Mouse (Mus musculus) neutrophil, adult 83 days (primary cell): ENCODE measurements around the gene Gabra6. TPM values are rescaled to one million over a fixed set of nuclear protein-coding genes. Genes with fewer than 3 reads are reported as not detected.

ENCODE experiments used
- total RNA-seq, 2 experiments: library from RNA; stranded (reverse); gene quantifications; one replicate each; pipeline ENCODE4 v1.2.4; 2023

Gene Gabra6
- total RNA-seq = not detected

GRCm38 (mm10) chr11:42320882-42321281, at the start of gene Gabra6:
TSS of gene Gabra6 (minus strand) at chr11:42321072.

Other genes with a start within 250 kb of the Gabra6 start
- not detected for gene Gabra1, start 138.1 kb downstream of the Gabra6 start, total RNA-seq
- not detected for gene Gabrb2, start 98.7 kb upstream of the Gabra6 start, total RNA-seq